Mouse (Mus musculus): ENCODE results near the gene Gcgr. TPM values are rescaled to one million over a fixed set of nuclear protein-coding genes. Genes with fewer than 3 reads are reported as not detected.

Gcgr gene
- polyA plus RNA-seq (2012; rRNA removed): 0.10 and 0.45 TPM in 2 replicates

DNA sequence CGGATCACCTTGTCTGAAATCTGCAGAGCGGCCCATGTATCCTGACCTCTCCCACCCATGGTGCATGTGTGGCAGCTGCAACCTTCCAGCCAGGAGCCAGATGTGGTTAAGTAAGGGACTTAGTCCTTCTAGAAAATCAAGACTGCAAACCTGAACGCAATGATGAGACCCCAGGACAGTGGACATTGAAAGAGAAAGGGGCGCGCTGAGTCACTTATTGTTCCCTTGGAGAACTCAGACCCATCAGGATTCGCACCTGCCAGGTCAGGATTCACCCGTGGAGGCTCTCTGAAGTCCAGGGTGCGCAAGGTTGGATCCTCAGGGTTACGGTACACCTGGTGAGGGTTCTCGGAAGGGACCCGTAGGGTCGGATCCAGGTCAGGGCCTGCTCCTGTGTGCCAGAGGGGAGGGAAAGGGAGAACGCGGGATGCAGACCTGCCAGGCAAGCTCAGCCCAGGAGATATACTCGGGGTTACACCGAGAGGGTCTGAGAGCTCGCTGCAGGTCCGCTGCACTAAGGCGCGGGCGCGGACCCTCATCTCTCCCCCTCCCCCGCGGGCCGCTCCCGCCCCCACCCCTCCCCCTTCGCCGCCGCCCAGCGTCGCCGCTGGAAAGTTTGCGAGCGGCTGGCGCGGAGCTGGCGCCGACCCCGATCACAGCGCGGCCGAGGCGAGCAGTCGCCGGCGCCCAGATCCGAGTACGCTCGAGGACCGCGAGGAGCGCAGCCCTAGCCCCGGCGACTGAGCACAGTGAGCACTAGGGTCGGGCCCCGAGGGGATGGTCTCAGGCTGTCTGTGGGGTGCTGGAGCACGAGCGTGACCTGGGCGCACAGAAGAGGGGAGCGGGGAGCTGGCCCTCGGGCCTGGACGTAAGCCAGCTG is at the start of gene Gcgr:
TSS of gene Gcgr (plus strand) at position 615 of the 880 bp plus-strand sequence.

DNA sequence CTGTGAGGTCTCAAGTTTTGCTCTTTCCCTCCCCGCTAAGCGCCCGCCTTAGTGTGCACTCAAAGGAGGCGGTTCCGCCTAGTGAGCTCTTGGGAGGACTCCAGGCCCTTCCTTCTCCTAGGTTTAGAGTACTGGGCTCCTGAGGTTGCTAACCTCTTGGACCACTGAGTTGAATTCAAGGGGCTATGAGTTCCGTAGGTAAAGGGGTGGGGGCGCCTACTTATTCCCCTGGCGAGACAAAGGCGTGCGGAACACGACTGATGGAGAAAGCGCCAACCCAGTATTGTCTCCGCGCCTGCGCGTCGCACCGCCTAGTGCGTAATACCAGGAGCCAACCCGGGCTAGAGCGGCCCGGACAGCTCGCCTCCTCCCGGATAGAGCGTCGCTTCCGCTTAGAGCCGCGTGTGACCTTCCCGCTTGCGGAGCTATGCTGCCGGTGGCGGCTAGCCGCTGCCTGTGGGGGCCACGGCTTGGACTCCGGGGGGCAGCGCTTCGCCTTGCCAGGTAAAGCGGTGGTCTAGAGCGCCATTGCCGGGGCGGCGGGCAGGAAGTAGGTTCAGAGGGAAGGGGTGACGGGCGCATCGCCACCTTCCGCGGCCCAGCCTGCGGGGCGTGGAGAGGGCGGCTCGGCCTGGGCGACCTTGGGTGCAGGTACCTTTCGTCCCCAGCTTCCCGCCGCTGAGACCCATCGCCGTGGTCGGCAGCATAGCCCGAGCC is 46.1 kb upstream of the Gcgr start, which contains the start of gene Mrpl12:
TSS of gene Mrpl12 (plus strand) at position 349 of the 717 bp plus-strand sequence.

DNA sequence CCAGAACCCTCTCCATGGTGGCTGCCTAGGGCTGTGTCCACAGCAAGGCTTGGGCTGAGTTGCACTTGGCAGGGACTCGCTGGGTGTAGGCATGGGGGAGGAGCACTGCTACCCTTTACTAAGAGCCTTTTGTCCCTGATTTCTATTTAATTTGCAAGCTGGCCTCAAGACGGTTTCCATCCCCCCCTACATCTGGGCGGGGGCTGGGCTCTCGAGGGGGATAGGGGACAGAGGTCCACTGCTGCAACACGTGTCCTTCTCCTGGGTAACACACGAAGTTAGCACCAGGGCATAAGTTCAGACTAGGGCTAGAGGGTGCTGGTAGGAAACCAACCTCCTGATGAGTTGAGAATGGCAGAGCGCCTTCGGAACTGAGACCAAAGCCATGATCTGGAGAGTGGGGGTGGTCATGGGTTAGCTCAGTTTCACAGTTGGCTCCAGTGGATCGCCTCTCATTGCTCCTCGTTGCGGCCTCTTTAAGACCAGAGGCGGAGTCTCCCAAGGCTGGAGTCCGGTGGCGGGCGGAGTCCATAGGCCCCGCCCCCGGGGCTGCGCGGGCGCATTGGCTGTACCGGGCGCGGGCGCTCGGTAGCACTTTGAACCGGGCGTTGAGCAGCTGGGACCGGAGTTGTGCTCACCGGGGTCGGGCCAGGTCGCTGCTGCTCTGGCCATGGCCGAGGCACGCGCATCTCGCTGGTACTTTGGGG is 39.0 kb upstream of the Gcgr start, which contains the start of gene Slc25a10:
TSS of gene Slc25a10 (plus strand) at position 524 of the 707 bp plus-strand sequence.

DNA sequence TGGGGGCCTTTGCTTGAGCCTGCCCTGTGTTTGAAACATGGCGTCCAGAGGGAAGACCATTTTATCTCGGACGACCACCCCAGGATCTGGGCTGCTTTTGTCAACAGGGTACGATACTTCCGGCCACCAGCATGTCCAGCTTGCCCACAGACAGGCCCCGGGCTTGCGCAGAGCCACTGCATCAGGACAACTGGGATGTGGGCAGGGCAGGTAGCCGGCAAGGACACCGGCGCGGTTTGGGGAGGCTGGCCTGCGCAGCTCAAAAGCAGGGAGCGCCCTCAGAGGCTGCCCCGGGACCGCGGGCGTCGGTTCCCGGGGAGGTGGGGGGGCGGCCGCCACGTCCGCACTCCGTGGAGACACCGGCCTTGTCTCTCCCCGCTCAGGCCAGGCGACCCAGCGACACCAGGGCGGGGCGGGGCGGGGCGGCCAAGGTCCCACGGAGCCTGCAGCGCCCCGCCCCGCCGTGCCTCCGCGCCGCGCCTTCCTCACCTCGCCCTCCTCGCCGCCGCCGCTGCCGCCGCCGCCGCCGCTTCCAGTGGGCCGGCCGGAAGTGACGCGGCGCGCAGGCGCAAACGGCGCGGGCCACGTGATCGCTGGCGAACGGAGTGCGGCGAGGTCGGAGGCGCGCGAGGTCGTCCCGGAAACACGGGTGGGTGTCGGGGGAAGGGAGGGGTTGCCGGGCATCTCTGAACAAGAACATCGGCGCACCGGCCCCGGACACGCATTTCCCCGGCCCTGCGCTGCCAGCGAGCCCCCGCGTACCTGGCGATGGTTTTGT is 18.9 kb downstream of the Gcgr start, which contains the start of gene Mcrip1:
TSS of gene Mcrip1 (minus strand) at position 560 of the 778 bp plus-strand sequence.

DNA sequence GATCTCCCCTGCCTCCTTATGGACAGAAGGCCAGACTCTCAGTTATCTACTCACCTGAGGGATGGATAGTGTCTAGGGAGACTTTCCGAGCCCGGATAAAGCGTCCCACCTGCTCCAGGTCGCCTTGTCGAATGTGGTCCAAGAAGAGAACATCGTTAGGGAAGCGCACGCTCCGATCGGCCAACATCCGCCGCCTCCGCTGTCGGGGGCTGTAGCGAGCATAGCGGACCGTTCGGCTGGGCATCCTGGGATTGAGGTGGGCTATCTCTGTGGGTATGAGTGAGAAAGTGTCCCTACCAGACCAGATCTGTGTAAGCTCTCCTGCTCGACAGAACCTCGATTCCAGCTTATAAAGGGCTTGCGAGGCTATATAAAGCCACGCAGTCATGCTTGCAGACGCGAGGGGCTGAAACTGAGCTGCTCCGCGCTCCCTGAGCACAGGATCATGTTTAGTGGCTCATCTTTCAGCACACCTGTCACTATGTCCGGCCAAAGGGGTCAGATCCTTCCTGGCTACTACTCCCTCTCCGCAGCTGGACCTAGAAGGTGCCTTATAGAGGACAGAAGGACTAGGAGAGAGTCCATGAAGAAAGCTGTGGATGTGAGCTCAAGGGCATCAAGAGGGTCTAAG is 20.4 kb downstream of the Gcgr start, which contains the start of gene Ppp1r27:
TSS of gene Ppp1r27 (minus strand) at position 323 of the 631 bp plus-strand sequence.

DNA sequence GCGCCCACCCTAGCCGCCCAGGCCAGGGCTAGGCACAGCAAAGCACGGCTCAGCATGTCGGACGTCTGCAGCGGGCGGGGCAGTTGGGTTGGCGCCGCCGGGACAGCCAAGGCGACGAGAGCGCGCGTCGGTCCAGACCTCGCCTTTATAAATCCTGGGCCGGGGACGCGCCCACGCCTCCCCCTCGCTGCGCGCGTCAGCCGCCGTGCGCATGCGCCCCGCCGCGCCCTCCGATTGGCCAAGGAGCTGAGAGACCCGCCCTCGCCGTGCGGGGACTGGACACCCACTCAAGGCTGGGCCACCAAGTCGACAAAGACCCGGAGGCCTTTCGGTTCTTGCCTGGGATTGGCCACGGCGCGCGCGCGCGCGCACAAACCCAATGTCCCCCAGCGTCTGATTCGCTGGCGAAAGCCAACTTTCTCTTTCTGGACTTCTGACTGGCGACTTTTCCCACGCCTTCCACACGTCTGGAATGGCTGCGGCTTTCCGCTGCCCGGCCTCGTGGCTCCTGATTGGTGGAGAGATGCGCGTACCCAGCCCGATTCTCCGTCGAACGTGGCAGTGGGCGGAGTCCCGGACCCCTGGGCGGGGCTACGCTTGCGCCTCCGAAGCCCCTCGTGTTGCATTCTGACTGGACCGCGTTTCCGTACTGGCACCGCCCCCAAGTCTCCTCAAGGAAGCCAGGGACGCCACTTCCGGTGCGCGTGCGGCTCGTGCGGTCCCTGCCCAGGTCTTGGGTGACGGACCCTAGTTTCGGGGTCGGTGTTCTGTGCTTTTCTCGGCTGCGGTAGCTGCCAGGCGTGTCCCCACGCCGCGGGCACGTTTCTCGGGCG is 42.5 kb downstream of the Gcgr start, which contains the start of gene P4hb:
TSS of gene P4hb (minus strand) at position 502 of the 833 bp plus-strand sequence.

DNA sequence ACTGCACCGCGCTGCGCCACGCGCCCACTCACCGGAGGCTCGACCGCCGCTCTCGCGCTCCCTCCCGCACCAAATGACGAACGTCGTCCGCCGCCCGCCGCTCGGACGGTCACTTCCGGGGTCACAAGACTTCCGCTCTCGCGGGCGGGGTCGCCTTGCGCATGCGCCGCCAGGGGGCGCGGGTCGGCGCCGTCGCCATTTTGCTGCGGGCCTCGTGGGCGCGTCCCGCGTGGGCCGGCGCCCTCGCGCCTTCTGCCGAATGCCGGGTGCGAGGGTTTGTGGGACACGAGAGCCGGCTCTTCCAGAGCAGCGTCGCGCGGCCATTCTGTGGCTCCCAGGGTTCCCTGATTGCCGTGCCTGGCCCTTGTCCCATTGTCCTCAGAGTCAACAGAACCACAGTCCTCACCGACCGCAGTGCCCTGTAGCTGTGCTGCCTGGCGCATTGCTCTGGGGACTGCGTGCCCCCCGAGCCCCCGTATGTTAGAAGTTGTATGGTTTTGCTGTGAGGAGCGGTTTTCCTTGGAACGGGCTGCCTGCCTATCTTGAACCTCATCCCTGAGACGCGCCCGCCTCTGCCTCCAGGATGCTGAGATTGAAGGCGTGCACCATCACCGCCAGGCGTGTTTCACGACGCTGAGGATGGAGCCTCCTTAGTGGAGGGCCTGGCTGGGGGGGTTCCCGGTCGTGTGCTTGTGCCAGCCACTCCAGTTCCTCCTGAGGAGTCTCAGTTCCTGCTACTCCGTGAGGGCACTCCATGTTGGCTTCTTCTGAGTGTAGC is 51.2 kb downstream of the Gcgr start, which contains the start of gene Arhgdia:
TSS of gene Arhgdia (minus strand) at position 135 of the 778 bp plus-strand sequence.

Other genes with a start within 250 kb of the Gcgr start
- 1,434 and 1,972 TPM in 2 replicates for gene Actg1, start 182.2 kb upstream of the Gcgr start, polyA plus RNA-seq (2012; rRNA removed)
- 0.49 and 0.66 TPM in 2 replicates for gene Fscn2, start 169.2 kb upstream of the Gcgr start, polyA plus RNA-seq (2012; rRNA removed)
- gene Faap100, start 151.9 kb upstream of the Gcgr start, polyA plus RNA-seq (2012; rRNA removed): 107 and 108 TPM in 2 replicates
- gene Nploc4, start 93.0 kb upstream of the Gcgr start, polyA plus RNA-seq (2012; rRNA removed): 52.6 and 53.0 TPM in 2 replicates
- gene Tspan10, start 88.1 kb upstream of the Gcgr start, polyA plus RNA-seq (2012; rRNA removed): not detected in 2 replicates
- 0.32 and 0.56 TPM in 2 replicates for gene Pde6g, start 77.2 kb upstream of the Gcgr start, polyA plus RNA-seq (2012; rRNA removed)
- 8.6 and 10.0 TPM in 2 replicates for gene Oxld1, start 72.6 kb upstream of the Gcgr start, polyA plus RNA-seq (2012; rRNA removed)
- gene Ccdc137, start 72.6 kb upstream of the Gcgr start, polyA plus RNA-seq (2012; rRNA removed): 30.3 and 32.5 TPM in 2 replicates
- 42.5 and 46.3 TPM in 2 replicates for gene Arl16, start 63.1 kb upstream of the Gcgr start, polyA plus RNA-seq (2012; rRNA removed)
- 107 and 119 TPM in 2 replicates for gene Mrpl12, start 46.1 kb upstream of the Gcgr start, polyA plus RNA-seq (2012; rRNA removed)
- 33.0 and 33.5 TPM in 2 replicates for gene Slc25a10, start 38.9 kb upstream of the Gcgr start, polyA plus RNA-seq (2012; rRNA removed)
- 192 and 196 TPM in 2 replicates for gene Mcrip1, start 19.0 kb downstream of the Gcgr start, polyA plus RNA-seq (2012; rRNA removed)
- gene Ppp1r27, start 20.4 kb downstream of the Gcgr start, polyA plus RNA-seq (2012; rRNA removed): 1.1 TPM in 1 of 2 replicates, not detected in the other
- gene P4hb, start 42.6 kb downstream of the Gcgr start, polyA plus RNA-seq (2012; rRNA removed): 153 and 156 TPM in 2 replicates
- 443 and 473 TPM in 2 replicates for gene Arhgdia, start 50.9 kb downstream of the Gcgr start, polyA plus RNA-seq (2012; rRNA removed)
- gene Alyref, start 67.7 kb downstream of the Gcgr start, polyA plus RNA-seq (2012; rRNA removed): 83.1 and 83.5 TPM in 2 replicates
- 185 and 196 TPM in 2 replicates for gene Anapc11, start 67.7 kb downstream of the Gcgr start, polyA plus RNA-seq (2012; rRNA removed)
- 0.22 and 0.57 TPM in 2 replicates for gene Npb, start 77.8 kb downstream of the Gcgr start, polyA plus RNA-seq (2012; rRNA removed)
- gene Pcyt2, start 87.2 kb downstream of the Gcgr start, polyA plus RNA-seq (2012; rRNA removed): 286 and 294 TPM in 2 replicates
- gene Sirt7, start 94.5 kb downstream of the Gcgr start, polyA plus RNA-seq (2012; rRNA removed): 67.4 and 67.5 TPM in 2 replicates
- 69.7 and 75.8 TPM in 2 replicates for gene Mafg, start 102.9 kb downstream of the Gcgr start, polyA plus RNA-seq (2012; rRNA removed)
- 19.2 and 19.8 TPM in 2 replicates for gene Pycr1, start 113.1 kb downstream of the Gcgr start, polyA plus RNA-seq (2012; rRNA removed)
- gene Myadml2, start 117.5 kb downstream of the Gcgr start, polyA plus RNA-seq (2012; rRNA removed): 0.63 and 0.74 TPM in 2 replicates
- gene Notum, start 130.5 kb downstream of the Gcgr start, polyA plus RNA-seq (2012; rRNA removed): 7.3 and 7.5 TPM in 2 replicates
- gene Aspscr1, start 142.3 kb downstream of the Gcgr start, polyA plus RNA-seq (2012; rRNA removed): 70.1 and 71.8 TPM in 2 replicates
- 56.6 and 60.2 TPM in 2 replicates for gene Cenpx, start 183.0 kb downstream of the Gcgr start, polyA plus RNA-seq (2012; rRNA removed)
- gene Lrrc45, start 183.2 kb downstream of the Gcgr start, polyA plus RNA-seq (2012; rRNA removed): 144 TPM in 2 replicates
- 858 and 954 TPM in 2 replicates for gene Rac3, start 190.8 kb downstream of the Gcgr start, polyA plus RNA-seq (2012; rRNA removed)
- gene Dcxr, start 196.6 kb downstream of the Gcgr start, polyA plus RNA-seq (2012; rRNA removed): 6.9 and 7.2 TPM in 2 replicates
- gene Cbr2, start 201.4 kb downstream of the Gcgr start, polyA plus RNA-seq (2012; rRNA removed): 2.5 and 4.2 TPM in 2 replicates
- gene Hmga1b, start 232.1 kb downstream of the Gcgr start, polyA plus RNA-seq (2012; rRNA removed): 0.82 and 1.0 TPM in 2 replicates

All from central nervous system, embryonic 18 days (tissue).